Mouse (Mus musculus) hindbrain, embryonic 15.5 days (tissue): ENCODE measurements around the gene Zfp708. TPM values are rescaled to one million over a fixed set of nuclear protein-coding genes. Genes with fewer than 3 reads are reported as not detected.

Experiments
- ATAC-seq: fragments of 200-750 bp; cut with Nextera tagmentation; 2 replicates; pipeline ENCODE4 v1.8.0; 2017; ENCODE audit warnings: low read depth, moderate number of reproducible peaks, moderate TSS enrichment; ENCODE audit not compliant: low FRiP score
- H3K27ac ChIP-seq: fragments of 300-500 bp; sonication (generic); replicated peaks from 2 replicates; pipeline ENCODE4 v1.5.1; 2015; ENCODE audit warnings: mild to moderate bottlenecking, inconsistent platforms
- H3K27me3 ChIP-seq: fragments of 300-500 bp; sonication (generic); 2 replicates; pipeline ENCODE4 v1.6.1; 2015; ENCODE audit warnings: control low read depth, inconsistent platforms
- H3K36me3 ChIP-seq: fragments of 300-500 bp; sonication (generic); 2 replicates; pipeline ENCODE4 v1.6.1; 2015; ENCODE audit warnings: control low read depth, inconsistent platforms
- H3K4me1 ChIP-seq: fragments of 300-500 bp; sonication (generic); replicated peaks from 2 replicates; pipeline ENCODE4 v1.6.1; 2015; ENCODE audit warnings: control low read depth, inconsistent platforms
- H3K4me2 ChIP-seq: fragments of 300-500 bp; sonication (generic); 2 replicates; pipeline ENCODE4 v1.6.1; 2015; ENCODE audit warnings: moderate library complexity, mild to moderate bottlenecking, inconsistent platforms
- H3K4me3 ChIP-seq: fragments of 300-500 bp; sonication (generic); 2 replicates; pipeline ENCODE4 v1.5.1; 2015; ENCODE audit warnings: mild to moderate bottlenecking, inconsistent platforms
- H3K9ac ChIP-seq: fragments of 300-500 bp; sonication (generic); 2 replicates; pipeline ENCODE4 v1.6.1; 2015; ENCODE audit warnings: inconsistent platforms
- H3K9me3 ChIP-seq: fragments of 300-500 bp; sonication (generic); 2 replicates; pipeline ENCODE4 v1.6.1; 2016; ENCODE audit warnings: control low read depth, inconsistent platforms
- WGBS: fragments of 180-500 bp; shearing (Covaris S2); methylation state at CpG from one replicate; pipeline ENCODE4 v1.1.7; 2015; 5-methylcytosine and 5-hydroxymethylcytosine counted together
- polyA plus RNA-seq: library from polyadenylated mRNA; unstranded; fragments of >200 nt; fragmentation: Nextera tagmentation; extraction: Ambion mirVana; gene quantifications from 2 replicates; pipeline ENCODE4 v1.2.1, GENCODE M21; 2015

Gene Zfp708
- polyA plus RNA-seq, 1 experiment from 2014 or later: 8.9 TPM

DNA sequence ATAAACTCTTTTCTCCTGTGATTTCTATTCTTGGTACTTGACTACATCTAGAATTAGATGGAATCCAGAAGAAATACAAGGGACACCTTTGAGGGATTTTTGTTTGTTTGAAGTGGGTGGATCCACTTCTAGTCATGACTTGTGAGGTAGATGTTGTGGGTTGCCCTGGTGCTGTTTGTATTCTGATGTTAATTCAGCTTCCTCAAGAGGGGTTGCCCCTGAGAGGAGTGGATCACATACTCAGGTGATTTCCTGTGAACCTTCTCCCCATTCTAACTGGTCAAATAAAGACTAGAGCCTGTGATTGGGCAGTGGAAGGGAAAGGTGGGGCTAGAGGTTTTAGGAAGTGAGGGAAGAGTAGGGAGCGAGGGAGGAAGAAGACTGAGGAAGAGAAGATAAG, 15.8 kb downstream of the Zfp708 start:
- Histone ChIP-seq H3K4me2 (peak overlapping the region; percentile 68), H3K9ac (peak overlapping the region; percentile 57), H3K4me1 (peaks cover 12% of the 10 kb centered on the region), H3K36me3 (peaks cover 10% of the 10 kb centered on the region), H3K27me3 (no peaks in the 10 kb centered on the region), H3K27ac (peak overlapping the region; percentile 79), H3K4me3 (peak overlapping the region; percentile 56), H3K9me3 (0 out of 2 replicates have a peak, but pooled peaks cover 5% of the 10 kb centered on the region)
- 71% methylated on average over 1 of the region's 1 CpGs for WGBS
- ATAC-seq: no peak

DNA sequence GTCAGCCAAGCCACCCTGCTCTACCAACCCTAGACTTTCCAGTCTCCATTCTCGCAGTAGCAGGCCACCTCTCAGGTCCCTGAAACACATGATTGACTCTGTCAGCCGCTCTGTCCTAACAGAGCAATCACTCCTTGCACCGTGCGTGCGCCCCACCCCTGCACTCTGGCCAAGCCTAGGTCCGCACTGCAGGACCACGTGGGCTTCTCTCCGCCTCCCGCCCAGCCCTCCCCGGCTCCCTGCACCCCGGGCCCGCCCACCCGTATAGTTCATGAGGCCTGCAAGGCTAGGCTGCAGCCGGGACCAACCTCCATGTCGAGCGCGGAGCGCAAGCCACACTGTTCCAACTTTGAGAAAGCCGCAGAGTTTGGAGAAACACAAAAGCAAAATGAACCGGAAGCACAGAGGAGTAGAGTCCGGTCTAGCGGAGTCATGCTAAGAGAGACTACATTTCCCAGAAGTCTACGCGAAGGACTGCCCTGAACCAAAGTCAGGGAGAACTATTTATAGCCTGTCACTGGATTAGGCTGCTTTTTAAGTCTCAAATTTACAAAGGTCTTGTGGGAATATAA, 16.5 kb downstream of the Zfp708 start:
- H3K27me3 ChIP-seq: no peaks in the 10 kb centered on the region
- 1% methylated on average over 24 of the region's 24 CpGs for WGBS
- peaks cover 15% of the 10 kb centered on the region for H3K36me3 ChIP-seq
- H3K4me2 ChIP-seq: peak overlapping the region; percentile 68
- H3K4me3 ChIP-seq: peak overlapping the region; percentile 56
- H3K9ac ChIP-seq: peak overlapping the region; percentile 57
- peak overlapping the region; percentile 79 for H3K27ac ChIP-seq
- peak; percentile 99 for ATAC-seq
- peaks cover 12% of the 10 kb centered on the region for H3K4me1 ChIP-seq
- H3K9me3 ChIP-seq: 0 out of 2 replicates have a peak, but pooled peaks cover 9% of the 10 kb centered on the region

- Histone ChIP-seq H3K4me3 (no peak overlapping the region), H3K4me2 (no peak overlapping the region), H3K27me3 (no peaks in the 10 kb centered on the region), H3K9ac (no peak overlapping the region), H3K9me3 (peaks cover 26% of the 10 kb centered on the region; the same call in 1 of the 2 replicates), H3K27ac (no peak overlapping the region), H3K36me3 (peaks cover 41% of the 10 kb centered on the region), H3K4me1 (peaks cover 12% of the 10 kb centered on the region)
- WGBS: 100% methylated on average over 2 of the region's 2 CpGs
- ATAC-seq: no peak
Measured at GRCm38 (mm10) chr13:67077244-67077643, 20.5 kb downstream of the Zfp708 start.

DNA sequence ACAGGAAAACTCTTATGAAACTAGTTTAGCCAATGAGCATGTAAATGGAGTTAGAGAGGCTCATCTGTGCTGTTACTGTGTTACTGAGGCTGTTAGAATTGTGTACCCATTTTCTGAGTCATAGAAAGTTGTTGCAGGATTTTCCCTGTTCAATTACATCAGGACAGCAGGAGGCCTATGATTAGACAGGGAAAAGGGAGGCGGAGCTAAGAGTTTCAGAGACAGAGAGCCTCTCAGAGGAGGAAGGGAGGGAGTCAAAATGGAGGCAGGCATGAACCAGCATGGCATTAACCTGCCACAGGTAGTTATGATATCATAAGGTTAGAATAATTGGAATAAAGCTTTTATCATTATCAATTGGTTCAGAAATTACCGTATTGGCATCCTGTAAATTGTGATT, 25.0 kb downstream of the Zfp708 start:
- no peak overlapping the region for H3K4me3 ChIP-seq
- H3K36me3 ChIP-seq: peaks cover 69% of the 10 kb centered on the region
- H3K9ac ChIP-seq: no peak overlapping the region
- no peaks in the 10 kb centered on the region for H3K4me1 ChIP-seq
- peaks cover 45% of the 10 kb centered on the region for H3K9me3 ChIP-seq
- H3K4me2 ChIP-seq: no peak overlapping the region
- H3K27me3 ChIP-seq: no peaks in the 10 kb centered on the region
- H3K27ac ChIP-seq: no peak overlapping the region
- ATAC-seq: no peak
- 92% methylated on average over 2 of the region's 2 CpGs for WGBS

DNA sequence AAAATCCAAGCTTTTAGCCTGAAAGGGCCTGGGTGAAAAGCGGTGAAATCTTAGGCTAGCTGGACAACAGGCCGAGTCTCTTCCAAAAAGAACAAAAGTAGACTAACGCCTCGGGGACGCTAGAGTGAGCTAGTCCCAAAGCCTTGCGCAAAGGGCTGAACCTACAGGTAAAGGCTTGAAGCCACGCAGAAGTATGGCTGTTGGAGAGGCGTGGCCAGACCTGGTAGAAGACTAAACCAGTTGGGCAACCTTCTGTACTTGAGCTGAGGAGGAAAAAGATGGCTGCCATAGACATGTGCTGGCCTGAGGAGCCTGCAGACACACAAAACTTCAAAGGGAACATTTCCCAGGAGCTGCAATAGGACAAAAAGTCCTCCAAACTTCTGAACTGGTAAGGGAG, 32.4 kb downstream of the Zfp708 start:
- Histone ChIP-seq H3K9ac (no peak overlapping the region), H3K4me1 (peaks cover under 1% of the 10 kb centered on the region; the same call in 1 of the 2 replicates), H3K4me3 (no peak overlapping the region), H3K27me3 (no peaks in the 10 kb centered on the region), H3K27ac (no peak overlapping the region), H3K36me3 (peaks cover 33% of the 10 kb centered on the region), H3K4me2 (no peak overlapping the region), H3K9me3 (peaks cover 11% of the 10 kb centered on the region)
- WGBS: 91% methylated on average over 8 of the region's 8 CpGs
- ATAC-seq: no peak

- no peak for ATAC-seq
- 60% methylated on average over 7 of the region's 7 CpGs for WGBS
Measured at GRCm38 (mm10) chr13:67062427-67062826, 35.3 kb downstream of the Zfp708 start.

DNA sequence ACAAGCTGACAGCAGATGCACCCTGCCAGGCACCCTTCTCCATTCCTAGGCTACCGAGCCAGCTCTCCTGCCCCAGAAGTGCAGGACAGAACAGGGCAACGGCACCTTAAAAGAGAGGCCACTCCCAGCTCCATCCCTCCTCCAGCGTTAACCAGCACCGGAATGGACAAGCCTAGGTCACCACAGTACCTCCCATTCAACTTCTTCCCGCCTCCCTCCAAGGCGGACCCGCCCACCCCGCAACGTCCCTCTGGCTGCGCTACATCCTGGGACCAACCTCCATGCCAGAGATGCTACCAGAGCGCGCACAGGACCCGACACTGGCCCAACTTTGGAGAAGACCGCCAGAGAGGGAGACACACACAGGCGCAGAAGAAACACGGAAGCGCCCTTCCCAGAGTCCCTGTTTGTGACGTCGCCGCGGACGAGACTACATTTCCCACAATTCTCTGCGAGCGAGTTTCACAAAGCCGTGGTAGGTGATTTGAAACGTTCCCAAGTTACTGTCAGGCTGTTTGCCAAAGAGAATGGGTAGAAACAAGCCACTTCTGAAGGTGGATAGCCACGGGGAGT, 36.9 kb downstream of the Zfp708 start, which contains the start of gene Zfp712:
TSS of gene Zfp712 (minus strand) at position 385 of the 573 bp plus-strand sequence.
- Histone ChIP-seq H3K27me3 (no peaks in the 10 kb centered on the region), H3K4me1 (peaks cover 6% of the 10 kb centered on the region), H3K36me3 (peaks cover 8% of the 10 kb centered on the region; the same call in 1 of the 2 replicates), H3K9ac (peak within 1 kb of the TSS; percentile 72), H3K9me3 (no peaks in the 10 kb centered on the region), H3K27ac (peak within 1 kb of the TSS; percentile 76), H3K4me2 (peak within 1 kb of the TSS; percentile 82), H3K4me3 (peak within 1 kb of the TSS; percentile 61)
- peak; percentile 96 for ATAC-seq
- under 1% methylated on average over 27 of the region's 27 CpGs for WGBS

More at GRCm38 (mm10) chr13:67062427-67062826, 35.3 kb downstream of the Zfp708 start:
- H3K4me1 ChIP-seq: peaks cover 6% of the 10 kb centered on the region
- H3K9ac ChIP-seq: no peak overlapping the region
- H3K27ac ChIP-seq: no peak overlapping the region
- H3K4me3 ChIP-seq: no peak overlapping the region
- H3K27me3 ChIP-seq: no peaks in the 10 kb centered on the region
- H3K9me3 ChIP-seq: no peaks in the 10 kb centered on the region
- H3K36me3 ChIP-seq: peaks cover 12% of the 10 kb centered on the region
- no peak overlapping the region for H3K4me2 ChIP-seq

- H3K4me2 ChIP-seq: peak overlapping the region; percentile 82
- H3K9ac ChIP-seq: peak overlapping the region; percentile 72
- H3K36me3 ChIP-seq: peaks cover 2% of the 10 kb centered on the region; the same call in 1 of the 2 replicates
- 3% methylated on average over 12 of the region's 12 CpGs for WGBS
- peak overlapping the region; percentile 76 for H3K27ac ChIP-seq
- peaks cover 6% of the 10 kb centered on the region for H3K4me1 ChIP-seq
- no peaks in the 10 kb centered on the region for H3K27me3 ChIP-seq
- peak; percentile 49 for ATAC-seq
- H3K4me3 ChIP-seq: peak overlapping the region; percentile 61
- H3K9me3 ChIP-seq: no peaks in the 10 kb centered on the region
Measured at GRCm38 (mm10) chr13:67060161-67060785, 37.5 kb downstream of the Zfp708 start.

Other genes starting within 250 kb of the Zfp708 start
- 3.1 and 3.3 TPM in 2 replicates for gene Gm10767, start 193.1 kb downstream of the Zfp708 start, polyA plus RNA-seq
- 5.7 and 6.7 TPM in 2 replicates for gene Zfp712, start 36.8 kb downstream of the Zfp708 start, polyA plus RNA-seq
- gene Gm28557, start 10.6 kb upstream of the Zfp708 start, polyA plus RNA-seq: 0.85 and 2.0 TPM in 2 replicates
- gene Rslcan18, start 18.3 kb upstream of the Zfp708 start, polyA plus RNA-seq: 0.06 and 0.20 TPM in 2 replicates
- 4.0 and 4.4 TPM in 2 replicates for gene Zfp759, start 23.7 kb upstream of the Zfp708 start, polyA plus RNA-seq
- 6.3 and 6.8 TPM in 2 replicates for gene Rsl1, start 75.2 kb upstream of the Zfp708 start, polyA plus RNA-seq
- 2.0 and 2.2 TPM in 2 replicates for gene Zfp455, start 96.5 kb upstream of the Zfp708 start, polyA plus RNA-seq
- gene Zfp458, start 180.5 kb upstream of the Zfp708 start, polyA plus RNA-seq: 4.7 and 6.0 TPM in 2 replicates
- 1.1 and 1.3 TPM in 2 replicates for gene Zfp457, start 208.5 kb upstream of the Zfp708 start, polyA plus RNA-seq
- 1.7 and 1.9 TPM in 2 replicates for gene Zfp595, start 234.6 kb upstream of the Zfp708 start, polyA plus RNA-seq